Mouse (Mus musculus) midbrain, embryonic 13.5 days (tissue): ENCODE data around the gene Gm2115. TPM values are rescaled to one million over a fixed set of nuclear protein-coding genes. Genes with fewer than 3 reads are reported as not detected.
A peak's percentile ranks its signal among the peaks of the same experiment; 100 is the strongest.

Source experiments
- ATAC-seq: fragments of 200-750 bp; cut with Nextera tagmentation; 2 replicates; pipeline ENCODE4 v1.8.0; 2017; ENCODE audit warnings: mild to moderate bottlenecking, moderate TSS enrichment, moderate library complexity
- H3K27ac ChIP-seq: fragments of 300-500 bp; sonication (generic); 2 replicates; pipeline ENCODE4 v1.5.1; 2015; ENCODE audit warnings: inconsistent platforms, mild to moderate bottlenecking, moderate library complexity
- H3K27me3 ChIP-seq: fragments of 300-500 bp; sonication (generic); 2 replicates; pipeline ENCODE4 v1.6.1; 2015; ENCODE audit warnings: mild to moderate bottlenecking, inconsistent platforms
- H3K36me3 ChIP-seq: fragments of 300-500 bp; sonication (generic); 2 replicates; pipeline ENCODE4 v1.6.1; 2015; ENCODE audit warnings: mild to moderate bottlenecking, inconsistent platforms
- H3K4me1 ChIP-seq: fragments of 300-500 bp; sonication (generic); replicated peaks from 2 replicates; pipeline ENCODE4 v1.6.1; 2015; ENCODE audit warnings: inconsistent platforms
- H3K4me2 ChIP-seq: fragments of 300-500 bp; sonication (generic); replicated peaks from 2 replicates; pipeline ENCODE4 v1.6.1; 2015; ENCODE audit warnings: moderate library complexity, mild to moderate bottlenecking, inconsistent platforms
- H3K4me3 ChIP-seq: fragments of 300-500 bp; sonication (generic); replicated peaks from 2 replicates; pipeline ENCODE4 v1.5.1; 2015; ENCODE audit warnings: mild to moderate bottlenecking, inconsistent platforms
- H3K9ac ChIP-seq: fragments of 300-500 bp; sonication (generic); replicated peaks from 2 replicates; pipeline ENCODE4 v1.6.1; 2015; ENCODE audit warnings: mild to moderate bottlenecking, inconsistent platforms
- H3K9me3 ChIP-seq: fragments of 300-500 bp; sonication (generic); 2 replicates; pipeline ENCODE4 v1.6.1; 2016; ENCODE audit warnings: mild to moderate bottlenecking, inconsistent platforms
- WGBS: fragments of 180-500 bp; shearing (Covaris S2); methylation state at CpG from one replicate; pipeline ENCODE4 v1.1.7; 2015; 5-methylcytosine and 5-hydroxymethylcytosine counted together
- polyA plus RNA-seq: library from polyadenylated mRNA; unstranded; fragments of >200 nt; fragmentation: Nextera tagmentation; extraction: Ambion mirVana; gene quantifications from 2 replicates; pipeline ENCODE4 v1.2.1, GENCODE M21; 2015

Gm2115 gene
- polyA plus RNA-seq, 1 experiment from 2014 or later: 0.61 TPM

GRCm38 (mm10) chr7:84551472-84551871, 22.7 kb downstream of the Gm2115 start:
- 86% methylated on average over 2 of the region's 2 CpGs for WGBS
- Histone ChIP-seq H3K9me3 (no peaks in the 10 kb centered on the region), H3K4me1 (0 out of 2 replicates have a peak, but pooled peaks cover 2% of the 10 kb centered on the region), H3K4me2 (no peak overlapping the region), H3K4me3 (no peak overlapping the region), H3K36me3 (no peaks in the 10 kb centered on the region), H3K27ac (no peak overlapping the region), H3K9ac (no peak overlapping the region), H3K27me3 (no peaks in the 10 kb centered on the region)
- ATAC-seq: no peak

GRCm38 (mm10) chr7:84555294-84555693, 26.5 kb downstream of the Gm2115 start:
- Histone ChIP-seq H3K9ac (no peak overlapping the region), H3K4me3 (no peak overlapping the region), H3K9me3 (no peaks in the 10 kb centered on the region), H3K4me2 (no peak overlapping the region), H3K27ac (no peak overlapping the region), H3K36me3 (no peaks in the 10 kb centered on the region), H3K4me1 (0 out of 2 replicates have a peak, but pooled peaks cover 2% of the 10 kb centered on the region), H3K27me3 (no peaks in the 10 kb centered on the region)
- WGBS: 63% methylated on average over 3 of the region's 3 CpGs
- ATAC-seq: no peak

GRCm38 (mm10) chr7:84557332-84557731, 28.6 kb downstream of the Gm2115 start:
- 79% methylated on average over 3 of the region's 3 CpGs for WGBS
- 0 out of 2 replicates have a peak, but pooled peaks cover 2% of the 10 kb centered on the region for H3K4me1 ChIP-seq
- H3K4me3 ChIP-seq: no peak overlapping the region
- H3K4me2 ChIP-seq: no peak overlapping the region
- no peak overlapping the region for H3K27ac ChIP-seq
- no peaks in the 10 kb centered on the region for H3K9me3 ChIP-seq
- ATAC-seq: no peak
- no peaks in the 10 kb centered on the region for H3K27me3 ChIP-seq
- no peak overlapping the region for H3K9ac ChIP-seq
- H3K36me3 ChIP-seq: no peaks in the 10 kb centered on the region

GRCm38 (mm10) chr7:84560500-84560899, 31.7 kb downstream of the Gm2115 start:
- H3K27ac ChIP-seq: no peak overlapping the region
- WGBS: 100% methylated on average over 1 of the region's 1 CpGs
- H3K9me3 ChIP-seq: no peaks in the 10 kb centered on the region
- ATAC-seq: no peak
- H3K27me3 ChIP-seq: no peaks in the 10 kb centered on the region
- no peaks in the 10 kb centered on the region for H3K4me1 ChIP-seq
- no peak overlapping the region for H3K4me3 ChIP-seq
- no peak overlapping the region for H3K9ac ChIP-seq
- no peaks in the 10 kb centered on the region for H3K36me3 ChIP-seq
- no peak overlapping the region for H3K4me2 ChIP-seq

GRCm38 (mm10) chr7:84564236-84564635, 35.5 kb downstream of the Gm2115 start:
- Histone ChIP-seq H3K4me1 (no peaks in the 10 kb centered on the region), H3K4me2 (no peak overlapping the region), H3K4me3 (no peak overlapping the region), H3K27me3 (no peaks in the 10 kb centered on the region), H3K9ac (no peak overlapping the region), H3K36me3 (no peaks in the 10 kb centered on the region), H3K27ac (no peak overlapping the region), H3K9me3 (no peaks in the 10 kb centered on the region)
- no peak for ATAC-seq
- 90% methylated on average over 3 of the region's 3 CpGs for WGBS

DNA sequence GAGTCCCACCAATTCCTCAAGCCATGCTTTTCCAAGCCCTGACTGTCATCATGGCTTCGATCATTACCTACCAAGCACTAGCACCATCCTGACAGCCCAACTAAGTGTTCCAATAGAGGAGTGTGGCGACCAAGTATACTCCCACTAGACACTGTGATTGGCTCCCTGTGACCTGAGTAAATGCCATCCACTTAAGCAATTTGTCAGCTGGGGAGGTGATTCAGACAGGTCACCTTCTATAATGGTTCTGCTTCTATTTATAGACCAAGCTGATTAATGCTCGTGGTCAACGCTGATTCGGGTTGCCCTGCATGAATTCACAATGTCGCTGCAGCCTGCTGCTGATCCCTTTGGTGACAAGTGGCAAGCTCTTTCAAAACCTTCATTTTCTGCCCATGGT, 37.4 kb downstream of the Gm2115 start:
- Histone ChIP-seq H3K9ac (no peak overlapping the region), H3K9me3 (no peaks in the 10 kb centered on the region), H3K27me3 (no peaks in the 10 kb centered on the region), H3K4me1 (no peaks in the 10 kb centered on the region), H3K4me2 (no peak overlapping the region), H3K27ac (no peak overlapping the region), H3K36me3 (no peaks in the 10 kb centered on the region), H3K4me3 (no peak overlapping the region)
- WGBS: 80% methylated on average over 6 of the region's 6 CpGs
- ATAC-seq: no peak

DNA sequence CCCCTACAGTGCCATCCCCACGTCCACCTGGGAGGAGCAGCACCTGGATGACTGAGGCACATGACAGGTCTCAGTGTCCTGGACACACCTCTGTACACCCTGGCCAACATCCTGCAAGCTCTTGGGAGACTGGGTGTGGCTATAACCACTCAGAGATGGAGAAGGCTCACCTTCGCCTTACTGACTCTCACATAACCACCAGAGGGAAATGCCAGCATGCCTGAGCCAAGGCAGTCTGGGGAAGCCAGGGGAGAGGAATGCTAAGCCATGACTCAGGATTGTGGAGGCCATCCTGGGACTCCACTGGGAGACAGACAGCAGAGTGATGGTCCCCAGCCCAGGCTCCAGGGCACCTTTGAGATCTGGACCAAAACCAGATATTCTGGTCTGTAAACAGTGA, 48.3 kb downstream of the Gm2115 start:
- no peaks in the 10 kb centered on the region for H3K4me1 ChIP-seq
- 82% methylated on average over 2 of the region's 2 CpGs for WGBS
- ATAC-seq: no peak

DNA sequence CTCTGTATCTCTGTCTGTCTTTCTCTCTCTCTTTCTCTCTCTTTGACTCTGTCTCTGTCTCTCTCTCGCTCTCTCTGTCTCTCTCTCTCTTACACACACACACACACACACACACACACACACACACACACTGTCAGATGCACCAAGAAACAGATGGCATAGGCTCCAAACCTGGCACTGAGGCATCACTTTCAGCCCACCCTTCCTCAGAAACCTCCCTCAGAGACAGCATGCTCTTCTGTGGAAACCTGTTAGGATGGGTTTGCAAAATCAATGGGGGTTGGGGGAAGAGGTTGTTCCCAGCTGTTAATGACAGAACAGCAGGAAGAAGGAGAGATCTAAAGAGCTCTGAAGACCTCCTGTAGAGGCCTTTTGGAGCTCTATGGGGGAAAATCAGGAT, 50.1 kb downstream of the Gm2115 start:
- Histone ChIP-seq H3K36me3 (no peaks in the 10 kb centered on the region), H3K27ac (no peak overlapping the region), H3K4me2 (no peak overlapping the region), H3K9me3 (no peaks in the 10 kb centered on the region), H3K4me1 (no peaks in the 10 kb centered on the region), H3K4me3 (no peak overlapping the region), H3K27me3 (no peaks in the 10 kb centered on the region), H3K9ac (no peak overlapping the region)
- WGBS: no CpG with 5 or more reads among the region's 1 CpGs
- ATAC-seq: no peak

More for the DNA sequence above, 48.3 kb downstream of the Gm2115 start:
- Histone ChIP-seq H3K4me2 (no peak overlapping the region), H3K36me3 (no peaks in the 10 kb centered on the region), H3K27ac (no peak overlapping the region), H3K4me3 (no peak overlapping the region), H3K27me3 (no peaks in the 10 kb centered on the region), H3K9ac (no peak overlapping the region), H3K9me3 (no peaks in the 10 kb centered on the region)

DNA sequence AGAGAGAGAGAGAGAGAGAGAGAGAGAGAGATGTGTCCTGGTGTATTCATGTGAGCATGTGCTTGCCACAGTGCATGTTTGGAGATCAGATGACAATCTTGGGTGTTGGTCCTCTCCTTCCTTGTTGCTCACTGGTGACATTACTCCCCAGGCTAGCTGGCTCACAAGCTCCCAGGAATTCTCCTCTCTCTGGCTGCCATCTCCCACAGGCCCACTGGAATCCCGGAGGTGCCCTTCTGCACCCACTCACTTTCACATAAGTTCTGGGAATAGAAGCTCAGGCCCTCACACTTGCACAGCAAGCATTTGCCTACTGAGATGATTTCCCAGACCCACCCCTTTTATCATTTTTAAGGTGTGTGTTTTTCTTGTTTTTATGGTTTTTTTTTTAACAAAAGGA, 51.0 kb downstream of the Gm2115 start:
- WGBS: 100% methylated on average over 1 of the region's 1 CpGs

DNA sequence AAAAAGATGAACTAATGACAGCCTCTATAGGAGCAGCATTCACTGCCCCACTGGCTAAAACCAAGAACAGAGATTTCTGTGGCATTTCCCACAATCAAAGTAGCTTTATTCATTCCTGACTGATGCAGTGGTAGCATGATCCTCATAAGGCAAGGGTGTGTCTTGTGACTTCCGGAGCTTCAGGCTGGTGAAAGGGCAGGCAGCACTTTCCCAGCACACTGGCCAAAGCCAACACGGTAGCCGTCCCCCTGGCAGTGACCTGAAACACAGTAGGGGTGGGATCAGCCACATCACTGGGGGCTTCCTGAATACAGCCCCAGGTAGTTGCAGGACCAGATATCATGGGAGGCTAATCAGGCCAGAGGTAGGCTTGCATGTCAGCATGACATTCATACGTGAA, 56.3 kb downstream of the Gm2115 start:
- ATAC-seq: no peak
- H3K9me3 ChIP-seq: no peaks in the 10 kb centered on the region
- H3K4me1 ChIP-seq: peaks cover 9% of the 10 kb centered on the region; the same call in 1 of the 2 replicates
- no peak overlapping the region for H3K27ac ChIP-seq
- no peaks in the 10 kb centered on the region for H3K36me3 ChIP-seq
- no peak overlapping the region for H3K9ac ChIP-seq
- H3K4me3 ChIP-seq: no peak overlapping the region
- no peaks in the 10 kb centered on the region for H3K27me3 ChIP-seq
- 89% methylated on average over 4 of the region's 4 CpGs for WGBS
- no peak overlapping the region for H3K4me2 ChIP-seq

More for the DNA sequence above, 51.0 kb downstream of the Gm2115 start:
- no peak overlapping the region for H3K9ac ChIP-seq
- no peak overlapping the region for H3K27ac ChIP-seq
- H3K4me2 ChIP-seq: no peak overlapping the region
- no peaks in the 10 kb centered on the region for H3K9me3 ChIP-seq
- no peak overlapping the region for H3K4me3 ChIP-seq
- H3K27me3 ChIP-seq: no peaks in the 10 kb centered on the region
- no peaks in the 10 kb centered on the region for H3K4me1 ChIP-seq
- H3K36me3 ChIP-seq: no peaks in the 10 kb centered on the region
- ATAC-seq: no peak

DNA sequence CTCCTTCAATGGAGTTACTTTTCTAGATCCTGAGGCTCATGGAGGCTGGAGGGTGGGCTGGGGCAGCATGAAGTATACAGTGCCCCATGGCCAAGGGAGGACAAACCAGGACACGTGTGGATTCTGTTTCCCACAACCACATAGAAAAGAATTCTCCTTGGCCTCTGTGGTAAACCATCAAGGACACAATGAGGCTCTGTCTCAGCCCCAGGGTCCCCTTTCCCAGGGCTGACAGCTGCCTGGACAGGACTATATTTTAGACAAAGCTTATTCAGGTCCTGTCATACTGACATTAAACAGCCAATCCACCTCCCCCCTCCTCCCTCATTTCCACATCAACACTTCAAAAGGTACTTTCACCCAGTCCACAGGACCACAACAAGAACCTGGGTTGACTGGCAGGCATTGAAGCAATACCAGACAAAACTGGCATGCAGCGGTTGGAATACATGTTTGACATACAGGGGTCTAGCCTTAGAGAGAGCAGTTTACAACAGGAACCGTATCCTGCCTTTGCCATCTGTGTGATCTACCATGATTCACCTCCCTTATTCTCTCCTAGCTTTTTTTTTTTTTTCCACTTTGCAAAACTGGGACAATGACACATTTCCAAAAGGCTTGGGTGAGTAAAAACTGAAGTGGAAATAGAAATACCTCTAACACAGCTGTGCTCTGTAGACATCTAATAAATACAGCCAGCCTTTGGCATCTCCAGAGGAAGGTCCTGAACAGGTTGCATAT, 57.8 kb downstream of the Gm2115 start:
- Histone ChIP-seq H3K4me3 (no peak overlapping the region), H3K36me3 (no peaks in the 10 kb centered on the region), H3K4me1 (peaks cover 9% of the 10 kb centered on the region; the same call in 1 of the 2 replicates), H3K9me3 (no peaks in the 10 kb centered on the region), H3K27ac (no peak overlapping the region), H3K4me2 (no peak overlapping the region), H3K27me3 (no peaks in the 10 kb centered on the region), H3K9ac (no peak overlapping the region)
- peak; percentile 66 for ATAC-seq
- WGBS: 55% methylated on average over 3 of the region's 3 CpGs

DNA sequence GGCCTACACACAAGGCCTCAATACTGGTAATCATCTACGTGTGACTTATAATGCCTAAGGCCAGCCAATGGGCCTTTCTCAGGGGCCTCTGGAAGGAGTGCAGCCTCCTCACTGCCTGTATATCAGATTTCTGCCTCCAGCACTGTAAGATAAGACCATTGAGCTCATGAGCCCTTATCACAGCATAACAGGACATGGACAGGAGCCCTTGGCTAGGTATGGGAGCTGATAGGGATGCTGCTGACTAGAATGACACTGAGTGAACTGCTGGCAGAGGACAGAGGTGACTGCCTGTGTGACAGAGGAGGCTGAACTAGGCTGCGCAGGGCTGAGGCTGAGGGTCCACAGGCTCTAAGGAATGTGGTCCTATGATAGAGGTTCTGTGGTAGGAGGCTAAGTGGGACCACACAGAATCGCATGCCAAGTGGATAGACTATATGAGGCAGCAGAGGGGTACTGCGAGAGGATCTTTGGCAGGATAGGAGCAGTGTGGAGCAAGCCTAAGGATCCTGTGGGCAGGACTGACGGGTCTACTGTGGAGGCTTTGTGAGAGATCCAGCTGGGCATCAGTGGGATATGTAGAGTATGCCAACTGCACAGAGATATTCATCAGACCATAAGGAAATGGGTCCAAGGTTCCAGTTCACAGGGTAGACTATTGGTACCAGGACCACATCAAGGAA, 58.5 kb downstream of the Gm2115 start:
- Histone ChIP-seq H3K4me2 (no peak overlapping the region), H3K9me3 (no peaks in the 10 kb centered on the region), H3K27ac (no peak overlapping the region), H3K4me3 (no peak overlapping the region), H3K36me3 (no peaks in the 10 kb centered on the region), H3K9ac (no peak overlapping the region), H3K27me3 (no peaks in the 10 kb centered on the region), H3K4me1 (peaks cover 9% of the 10 kb centered on the region; the same call in 1 of the 2 replicates)
- ATAC-seq: 0 out of 2 replicates have a peak, but pooled peaks have one; percentile 16
- WGBS: 90% methylated on average over 5 of the region's 5 CpGs
